Mouse (Mus musculus): ENCODE measurements around the gene Itpr1. TPM values are rescaled to one million over a fixed set of nuclear protein-coding genes. Genes with fewer than 3 reads are reported as not detected.

The Itpr1 gene
- total RNA-seq, 4 experiments from 2014 or later, result 444 to 572 (median 514) TPM

DNA sequence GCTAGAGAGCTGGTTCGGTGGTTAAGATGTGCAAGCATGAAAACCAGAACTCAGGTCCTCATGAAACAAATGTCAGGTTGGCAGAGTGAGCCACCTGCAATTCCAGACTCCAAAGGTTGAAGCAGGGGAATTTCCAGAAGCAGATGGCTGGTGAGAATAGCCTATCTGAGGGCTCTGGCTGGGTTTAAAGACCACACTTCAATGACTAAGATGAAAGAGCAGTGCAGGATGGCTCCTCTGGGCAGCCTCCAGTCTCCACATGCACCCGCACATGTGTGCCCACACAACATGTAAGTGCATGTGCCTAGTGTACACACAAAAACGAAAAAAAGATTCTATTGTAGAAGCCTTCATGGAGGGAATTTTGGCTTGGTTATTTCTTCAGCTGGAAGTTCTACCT is 375.5 kb downstream of the Itpr1 start:
- DNase-seq (ENCODE audit: low spot score in 2 of 2), result no peak

DNA sequence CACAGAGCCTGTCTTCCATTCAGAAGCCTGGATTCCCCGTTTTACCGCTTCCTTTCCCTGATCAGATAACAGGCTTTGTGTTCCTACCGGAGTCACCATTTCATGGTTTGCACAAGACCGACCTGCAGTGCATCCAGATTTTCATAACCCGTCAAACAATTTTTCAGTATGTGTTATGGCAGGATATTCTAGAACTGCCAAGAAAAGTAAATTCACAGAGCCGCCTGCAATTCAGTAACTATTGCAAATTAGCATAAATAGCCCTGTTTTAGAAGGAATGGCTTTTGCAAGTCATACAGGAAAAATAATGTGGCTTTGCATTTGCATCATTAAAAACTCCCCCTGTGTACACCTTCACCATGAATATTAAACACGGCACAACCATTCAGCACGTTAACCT is 379.3 kb downstream of the Itpr1 start:
- DNase-seq (ENCODE audit: low spot score in 2 of 2), result no peak

GRCm38 (mm10) chr6:108592636-108593035 is 379.7 kb downstream of the Itpr1 start:
- DNase-seq (ENCODE audit: low spot score in 2 of 2), result no peak

- no peak for DNase-seq (ENCODE audit: low spot score in 2 of 2)
These were observed 381.4 kb downstream of the Itpr1 start for GRCm38 (mm10) chr6:108594171-108594841.

DNA sequence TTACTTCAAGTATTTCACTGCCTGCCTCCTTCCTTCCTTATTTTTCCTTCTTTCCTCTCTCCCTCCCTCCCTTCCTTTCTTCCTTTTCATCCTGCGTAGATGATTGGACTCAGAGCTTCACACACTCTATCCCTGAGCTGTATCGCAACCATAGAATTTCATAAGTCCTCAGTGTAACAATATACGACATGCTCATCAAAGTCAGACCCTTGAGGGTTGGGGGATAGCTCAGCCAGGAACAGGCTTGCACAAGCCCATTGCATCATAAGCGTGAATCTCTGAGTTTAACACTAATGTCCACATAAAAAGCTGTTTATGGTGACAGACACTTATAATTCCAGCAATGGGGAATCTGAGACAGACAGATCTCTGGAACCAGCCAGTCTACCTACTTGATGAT is 385.8 kb downstream of the Itpr1 start:
- DNase-seq (ENCODE audit: low spot score in 2 of 2), result no peak

GRCm38 (mm10) chr6:108599317-108599716 is 386.4 kb downstream of the Itpr1 start:
- no peak for DNase-seq (ENCODE audit: low spot score in 2 of 2)

Small RNA genes within 50 kb of the gene (microRNA-seq; reads per million reads assigned to microRNA genes)
- 0 to 0.22 reads per million in 2 experiments for gene Mir7661

Other genes starting within 250 kb of the Itpr1 start
- 10 to 100 TPM; 10.2 to 11.6 (median 10.5) TPM for gene Setmar, start 148.1 kb upstream of the Itpr1 start, total RNA-seq (2022)
- 10 to 100 TPM; 23.3 to 26.6 (median 24.4) TPM for gene Sumf1, start 27.5 kb upstream of the Itpr1 start, total RNA-seq (2022)

Data from left cerebral cortex, adult 8-10 months (tissue).